Mouse (Mus musculus) kidney, postnatal 0 days (tissue): ENCODE measurements around the gene Nkx2-3. TPM values are rescaled to one million over a fixed set of nuclear protein-coding genes. Genes with fewer than 3 reads are reported as not detected.

Experiments used
- ATAC-seq: fragments of 200-750 bp; cut with Nextera tagmentation; replicated peaks from 2 replicates; pipeline ENCODE4 v1.8.0; 2017; ENCODE audit warnings: low read depth, moderate number of reproducible peaks, moderate TSS enrichment, moderate library complexity; ENCODE audit not compliant: low FRiP score
- DNase-seq: peaks from one replicate; pipeline ENCODE4 v3.0.0-alpha.2; 2016; ENCODE audit warnings: low spot score
- H3K27ac ChIP-seq: fragments of 300-500 bp; sonication (generic); 2 replicates; pipeline ENCODE4 v1.5.1; 2014; ENCODE audit warnings: mild to moderate bottlenecking
- H3K27me3 ChIP-seq: fragments of 300-500 bp; sonication (generic); 2 replicates; pipeline ENCODE4 v1.6.1; 2014; ENCODE audit warnings: low read length, mixed read lengths; ENCODE audit not compliant: insufficient read depth
- H3K36me3 ChIP-seq: fragments of 300-500 bp; sonication (generic); 2 replicates; pipeline ENCODE4 v1.6.1; 2014; ENCODE audit warnings: low read length, mixed read lengths; ENCODE audit not compliant: insufficient read depth
- H3K4me1 ChIP-seq: fragments of 300-500 bp; sonication (generic); replicated peaks from 2 replicates; pipeline ENCODE4 v1.6.1; 2014; ENCODE audit warnings: antibody characterized with exemption, low read length, mixed read lengths; ENCODE audit not compliant: insufficient read depth
- H3K4me2 ChIP-seq: fragments of 300-500 bp; sonication (generic); 2 replicates; pipeline ENCODE4 v1.6.1; 2014; ENCODE audit warnings: mild to moderate bottlenecking, low read length, moderate library complexity, mixed read lengths
- H3K4me3 ChIP-seq: fragments of 300-500 bp; sonication (generic); replicated peaks from 2 replicates; pipeline ENCODE4 v1.5.1; 2014; ENCODE audit warnings: low read depth, low read length
- H3K9ac ChIP-seq: fragments of 300-500 bp; sonication (generic); 2 replicates; pipeline ENCODE4 v1.6.1; 2014; ENCODE audit warnings: low read depth, low read length
- H3K9me3 ChIP-seq: fragments of 300-500 bp; sonication (generic); replicated peaks from 2 replicates; pipeline ENCODE4 v1.6.1; 2016; ENCODE audit warnings: low read length, inconsistent platforms, mixed read lengths
- CTCF ChIP-seq: IDR thresholded peaks from 2 replicates; pipeline ENCODE4 v1.5.1; 2016; ENCODE audit warnings: antibody characterized with exemption, low read depth, mild to moderate bottlenecking, moderate library complexity
- WGBS: fragments of 180-500 bp; shearing (Covaris S2); extraction: QIAGEN DNeasy Blood & Tissue Kit; methylation state at CpG from one replicate; pipeline ENCODE4 v1.1.7; 2014; 5-methylcytosine and 5-hydroxymethylcytosine counted together
- polyA plus RNA-seq: library from polyadenylated mRNA; unstranded; fragments of >200 nt; fragmentation: Nextera tagmentation; extraction: Ambion mirVana; gene quantifications from 2 replicates; pipeline ENCODE4 v1.2.1, GENCODE M21; 2015

Gene Nkx2-3
- not detected in 2 replicates for polyA plus RNA-seq

DNA sequence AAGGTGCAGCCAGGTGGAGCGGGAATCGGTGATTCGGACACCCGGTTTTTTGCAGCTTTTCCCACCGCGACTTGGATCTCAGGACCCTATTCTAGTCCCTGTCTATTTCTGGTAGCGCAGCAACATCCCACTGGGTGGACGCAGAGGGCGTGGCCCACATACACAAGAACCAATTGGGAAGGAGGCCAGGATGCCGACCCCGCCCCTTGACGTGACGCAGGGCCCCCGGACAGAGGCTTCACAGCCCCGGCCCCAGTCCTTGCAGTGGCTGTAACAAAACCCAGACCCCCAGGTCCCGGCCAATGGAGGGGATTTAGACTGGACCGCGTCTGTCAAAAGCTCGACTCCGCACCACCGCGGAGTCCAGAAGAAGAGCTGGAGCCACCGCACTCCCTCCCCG, at the start of gene Nkx2-3:
Nkx2-3 (plus strand) TSS at position 275 of the 400 bp plus-strand sequence.
- H3K4me3 ChIP-seq: 0 out of 2 replicates have a peak within 1 kb of the TSS, but pooled peaks have one; percentile 1
- no peak within 1 kb of the TSS for H3K4me2 ChIP-seq
- H3K27me3 ChIP-seq: peaks cover 86% of the 10 kb centered on the region
- H3K9me3 ChIP-seq: no peaks in the 10 kb centered on the region
- WGBS: under 1% methylated on average over 24 of the region's 24 CpGs
- no peaks in the 10 kb centered on the region for H3K36me3 ChIP-seq
- ATAC-seq (no peak), DNase-seq (no peak)
- H3K9ac ChIP-seq: no peak within 1 kb of the TSS
- H3K27ac ChIP-seq: no peak within 1 kb of the TSS
- H3K4me1 ChIP-seq: peaks cover 3% of the 10 kb centered on the region; the same call in 1 of the 2 replicates
- no peak for TF ChIP-seq CTCF

DNA sequence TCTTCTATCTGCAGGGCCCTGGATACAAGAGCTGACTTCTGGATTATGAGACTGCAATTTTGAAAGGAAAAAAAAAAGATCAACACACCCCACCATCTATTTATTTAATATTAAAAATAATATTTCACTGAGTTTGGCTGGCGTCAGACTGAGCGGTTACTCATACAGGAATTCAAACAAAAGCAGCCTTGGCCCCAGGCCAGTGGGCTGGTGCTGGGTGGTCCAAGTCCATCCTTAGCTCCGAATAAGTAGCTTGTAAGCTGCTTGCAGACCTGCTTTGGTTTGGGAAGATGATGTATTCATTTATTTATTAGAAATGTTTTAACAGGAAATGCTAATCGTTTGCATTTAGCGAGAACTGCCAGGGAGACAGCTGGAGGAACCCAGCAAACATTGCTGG, 49.0 kb upstream of the Nkx2-3 start:
- Histone ChIP-seq H3K27ac (no peak overlapping the region), H3K9me3 (no peaks in the 10 kb centered on the region), H3K27me3 (no peaks in the 10 kb centered on the region), H3K36me3 (no peaks in the 10 kb centered on the region), H3K4me1 (no peaks in the 10 kb centered on the region), H3K4me2 (no peak overlapping the region), H3K9ac (no peak overlapping the region), H3K4me3 (no peak overlapping the region)
- 62% methylated on average over 5 of the region's 5 CpGs for WGBS
- no peak for TF ChIP-seq CTCF
- DNase-seq (no peak), ATAC-seq (no peak)

GRCm38 (mm10) chr19:43568298-43568697, 43.8 kb upstream of the Nkx2-3 start:
- H3K9me3 ChIP-seq: no peaks in the 10 kb centered on the region
- ATAC-seq: no peak
- DNase-seq: no peak
- H3K4me3 ChIP-seq: no peak overlapping the region
- no peak overlapping the region for H3K9ac ChIP-seq
- no peaks in the 10 kb centered on the region for H3K36me3 ChIP-seq
- WGBS: 56% methylated on average over 9 of the region's 9 CpGs
- peak; percentile 32; the same call in 1 of the 2 replicates for TF ChIP-seq CTCF
- no peak overlapping the region for H3K4me2 ChIP-seq
- H3K27ac ChIP-seq: no peak overlapping the region
- peaks cover 16% of the 10 kb centered on the region for H3K27me3 ChIP-seq
- H3K4me1 ChIP-seq: no peaks in the 10 kb centered on the region

- H3K27ac ChIP-seq: no peak overlapping the region
- H3K4me1 ChIP-seq: no peaks in the 10 kb centered on the region
- DNase-seq (no peak), ATAC-seq (no peak)
- no peak overlapping the region for H3K4me2 ChIP-seq
- no peak for TF ChIP-seq CTCF
- no peaks in the 10 kb centered on the region for H3K36me3 ChIP-seq
- no peaks in the 10 kb centered on the region for H3K9me3 ChIP-seq
- no peak overlapping the region for H3K9ac ChIP-seq
- peaks cover 21% of the 10 kb centered on the region for H3K27me3 ChIP-seq
- 52% methylated on average over 6 of the region's 6 CpGs for WGBS
- no peak overlapping the region for H3K4me3 ChIP-seq
Measured at GRCm38 (mm10) chr19:43569133-43569532, 43.0 kb upstream of the Nkx2-3 start.

DNA sequence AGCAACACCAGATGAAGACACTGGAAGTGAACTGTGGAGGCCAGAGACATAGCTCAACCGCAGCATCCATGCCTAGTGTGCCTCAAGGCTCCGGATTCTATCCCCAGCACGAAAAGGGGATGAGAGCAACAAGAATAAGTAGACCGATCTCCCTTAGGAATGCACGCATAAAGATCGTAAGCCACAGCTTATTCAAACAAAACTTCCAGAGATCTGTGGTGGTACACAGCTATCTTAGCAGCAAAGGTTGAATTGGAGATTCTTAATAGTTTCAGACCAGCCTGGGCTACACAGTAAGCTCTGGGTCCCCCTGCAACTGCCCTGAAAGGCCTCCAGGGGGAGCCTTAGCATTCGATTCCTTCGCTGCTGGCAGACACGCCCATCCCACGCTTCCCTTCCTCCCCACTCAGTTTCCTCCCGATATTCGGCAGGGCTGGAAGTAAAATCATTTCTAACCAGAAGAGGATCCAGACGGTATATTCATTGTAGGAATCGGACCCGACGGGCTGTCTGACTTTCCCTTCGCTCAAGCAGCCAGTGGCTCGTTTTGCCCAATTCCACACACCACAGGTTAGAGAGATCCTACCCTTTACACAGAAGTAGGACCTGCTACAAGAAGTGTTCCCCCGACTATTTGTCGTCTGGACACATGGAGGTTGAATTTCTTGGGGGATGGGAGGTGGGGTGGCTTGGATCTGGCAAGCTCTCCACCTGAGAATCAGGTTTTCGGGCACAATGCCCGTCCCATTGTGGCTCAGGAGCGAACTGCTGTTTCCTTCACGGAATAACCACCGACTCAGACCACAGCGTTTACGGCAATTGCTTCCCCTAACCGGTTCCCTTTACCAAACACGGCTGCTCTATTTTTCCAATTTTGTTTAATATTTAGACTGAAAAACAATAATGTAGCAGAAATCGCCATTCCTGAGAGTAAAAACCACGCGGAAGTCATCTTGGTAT, 41.0 kb upstream of the Nkx2-3 start:
- Histone ChIP-seq H3K27ac (no peak overlapping the region), H3K36me3 (no peaks in the 10 kb centered on the region), H3K4me2 (peak overlapping the region; percentile 58), H3K4me3 (peak overlapping the region; percentile 29), H3K9ac (no peak overlapping the region), H3K27me3 (peaks cover 25% of the 10 kb centered on the region), H3K9me3 (no peaks in the 10 kb centered on the region), H3K4me1 (no peaks in the 10 kb centered on the region)
- ATAC-seq: no peak
- WGBS: 13% methylated on average over 32 of the region's 32 CpGs
- peak; percentile 88 for DNase-seq
- peak; percentile 82 for TF ChIP-seq CTCF

- Histone ChIP-seq H3K9ac (no peak overlapping the region), H3K9me3 (no peaks in the 10 kb centered on the region), H3K4me3 (no peak overlapping the region), H3K4me1 (no peaks in the 10 kb centered on the region), H3K36me3 (no peaks in the 10 kb centered on the region), H3K4me2 (no peak overlapping the region), H3K27ac (no peak overlapping the region), H3K27me3 (peaks cover 38% of the 10 kb centered on the region)
- TF ChIP-seq CTCF: no peak
- DNase-seq (no peak), ATAC-seq (no peak)
- WGBS: 76% methylated on average over 13 of the region's 13 CpGs
Measured at GRCm38 (mm10) chr19:43579081-43579796, 32.9 kb upstream of the Nkx2-3 start.
